Mouse (Mus musculus) midbrain, embryonic 10.5 days (tissue): ENCODE results near the gene Rapgefl1. TPM values are rescaled to one million over a fixed set of nuclear protein-coding genes. Genes with fewer than 3 reads are reported as not detected.

Experiments used
- DNase-seq: peaks from one replicate; pipeline ENCODE4 v3.0.0-alpha.2; 2017; ENCODE audit warnings: low spot score
- H3K27ac ChIP-seq: fragments of 300-500 bp; sonication (generic); replicated peaks from 2 replicates; pipeline ENCODE4 v1.5.1; 2016; ENCODE audit warnings: mild to moderate bottlenecking
- H3K27me3 ChIP-seq: fragments of 300-500 bp; sonication (generic); 2 replicates; pipeline ENCODE4 v1.6.1; 2016; ENCODE audit warnings: low read depth, mild to moderate bottlenecking; ENCODE audit not compliant: poor library complexity, severe bottlenecking
- H3K36me3 ChIP-seq: fragments of 300-500 bp; sonication (generic); 2 replicates; pipeline ENCODE4 v1.6.1; 2016; ENCODE audit warnings: mild to moderate bottlenecking, moderate library complexity
- H3K4me1 ChIP-seq: fragments of 300-500 bp; sonication (generic); 2 replicates; pipeline ENCODE4 v1.6.1; 2016
- H3K4me3 ChIP-seq: fragments of 300-500 bp; sonication (generic); 2 replicates; pipeline ENCODE4 v1.5.1; 2016; ENCODE audit warnings: mild to moderate bottlenecking, moderate library complexity
- H3K9me3 ChIP-seq: fragments of 300-500 bp; sonication (generic); replicated peaks from 2 replicates; pipeline ENCODE4 v1.6.1; 2016; ENCODE audit warnings: mild to moderate bottlenecking
- WGBS: fragments of 180-500 bp; shearing (Covaris S2); methylation state at CpG from one replicate; pipeline ENCODE4 v1.1.7; 2016; 5-methylcytosine and 5-hydroxymethylcytosine counted together
- polyA plus RNA-seq: library from polyadenylated mRNA; unstranded; fragments of >200 nt; fragmentation: Nextera tagmentation; extraction: Ambion mirVana; gene quantifications from 2 replicates; pipeline ENCODE4 v1.2.1, GENCODE M21; 2016

Rapgefl1 gene
- polyA plus RNA-seq, 1 experiment from 2014 or later, result 1.3 TPM

DNA sequence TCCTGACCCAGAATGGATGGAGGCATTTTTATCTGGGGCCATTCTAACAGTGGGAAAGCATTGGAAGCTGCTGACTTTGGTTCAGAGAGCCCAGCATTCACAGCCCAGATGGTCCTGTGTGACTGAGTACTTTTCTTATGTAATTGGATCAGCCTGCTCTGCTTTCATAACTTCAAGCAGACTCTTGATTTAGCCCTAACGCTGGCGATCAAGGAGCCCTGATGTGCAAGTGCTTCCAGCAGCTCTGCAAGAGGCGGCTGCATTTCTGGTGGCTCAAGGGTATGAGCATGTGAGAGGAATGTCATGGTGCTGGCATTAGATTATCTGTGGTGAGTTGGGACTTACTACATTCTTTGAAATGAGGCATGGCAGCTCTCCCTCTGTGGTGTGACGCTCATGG lies 35.5 kb downstream of the Rapgefl1 start:
- peaks cover 24% of the 10 kb centered on the region for H3K4me1 ChIP-seq
- no peak overlapping the region for H3K27ac ChIP-seq
- H3K36me3 ChIP-seq, result peaks cover 83% of the 10 kb centered on the region
- no peak overlapping the region for H3K4me3 ChIP-seq
- H3K27me3 ChIP-seq, result no peaks in the 10 kb centered on the region
- H3K9me3 ChIP-seq, result no peaks in the 10 kb centered on the region
- 74% methylated on average over 4 of the region's 4 CpGs for whole genome bisulfite sequencing
- DNase-seq, result no peak

DNA sequence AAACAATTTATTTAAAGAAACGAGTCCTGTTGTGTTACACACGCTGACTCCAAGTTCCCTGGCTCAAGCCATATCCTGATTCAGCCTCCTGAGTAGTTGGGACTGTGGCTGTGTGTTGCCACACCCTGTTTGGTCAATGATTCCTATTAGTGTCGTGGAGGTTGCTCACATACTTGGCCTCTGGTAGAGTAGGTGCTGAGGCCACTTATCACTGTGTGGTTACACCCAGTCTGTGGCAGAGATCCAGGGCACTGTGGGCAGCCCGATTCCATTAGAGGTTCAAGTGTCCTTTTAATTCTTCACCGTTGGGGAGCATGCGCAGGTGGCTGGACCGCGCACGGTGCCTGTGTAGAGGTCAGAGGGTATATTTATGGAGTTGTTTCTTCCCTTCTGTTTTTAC lies 37.3 kb downstream of the Rapgefl1 start:
- H3K4me3 ChIP-seq, result no peak overlapping the region
- no peaks in the 10 kb centered on the region for H3K9me3 ChIP-seq
- H3K27me3 ChIP-seq, result no peaks in the 10 kb centered on the region
- WGBS, result 93% methylated on average over 9 of the region's 9 CpGs
- H3K27ac ChIP-seq, result no peak overlapping the region
- H3K4me1 ChIP-seq, result peaks cover 17% of the 10 kb centered on the region
- DNase-seq, result no peak
- H3K36me3 ChIP-seq, result peaks cover 69% of the 10 kb centered on the region

GRCm38 (mm10) chr11:98877001-98877400 lies 40.4 kb downstream of the Rapgefl1 start:
- Histone ChIP-seq H3K27ac (0 out of 2 replicates have a peak overlapping the region, but pooled peaks have one; percentile 23), H3K36me3 (peaks cover 56% of the 10 kb centered on the region), H3K4me3 (no peak overlapping the region), H3K9me3 (no peaks in the 10 kb centered on the region), H3K4me1 (peaks cover 5% of the 10 kb centered on the region), H3K27me3 (no peaks in the 10 kb centered on the region)
- DNase-seq, result no peak
- WGBS, result 71% methylated on average over 9 of the region's 9 CpGs

- Histone ChIP-seq H3K9me3 (no peaks in the 10 kb centered on the region), H3K36me3 (peaks cover 88% of the 10 kb centered on the region), H3K4me3 (no peak overlapping the region), H3K27me3 (no peaks in the 10 kb centered on the region), H3K27ac (no peak overlapping the region), H3K4me1 (peaks cover 13% of the 10 kb centered on the region)
- 95% methylated on average over 3 of the region's 3 CpGs for WGBS
- DNase-seq, result no peak
Measured at GRCm38 (mm10) chr11:98887703-98888102, 51.1 kb downstream of the Rapgefl1 start.

- H3K27me3 ChIP-seq, result no peaks in the 10 kb centered on the region
- no peak overlapping the region for H3K4me3 ChIP-seq
- WGBS, result 95% methylated on average over 4 of the region's 4 CpGs
- no peaks in the 10 kb centered on the region for H3K9me3 ChIP-seq
- H3K27ac ChIP-seq, result no peak overlapping the region
- H3K4me1 ChIP-seq, result peaks cover 13% of the 10 kb centered on the region
- no peak for DNase-seq
- H3K36me3 ChIP-seq, result peaks cover 100% of the 10 kb centered on the region
Measured at GRCm38 (mm10) chr11:98889077-98889476, 52.5 kb downstream of the Rapgefl1 start.

DNA sequence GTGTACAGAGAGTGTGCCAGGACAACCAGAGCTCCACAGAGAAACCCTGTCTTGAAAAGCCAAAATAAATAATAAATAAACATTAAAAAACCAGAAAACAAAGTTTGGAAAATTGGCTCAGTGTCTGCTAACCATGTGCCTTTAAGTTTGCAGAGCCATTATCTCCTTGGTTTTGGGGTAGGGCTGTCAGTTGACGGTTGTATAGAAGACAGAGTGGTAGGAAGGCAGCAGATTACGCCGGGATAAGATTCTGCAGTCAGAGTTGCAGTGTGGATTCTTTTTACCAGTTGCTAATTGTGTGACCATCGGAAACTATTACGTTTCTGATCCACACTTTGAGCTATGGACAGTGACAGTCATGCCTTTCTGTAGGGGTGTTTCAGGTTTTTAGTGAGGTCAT lies 53.4 kb downstream of the Rapgefl1 start:
- Histone ChIP-seq H3K9me3 (no peaks in the 10 kb centered on the region), H3K4me1 (peaks cover 13% of the 10 kb centered on the region), H3K36me3 (peaks cover 98% of the 10 kb centered on the region), H3K4me3 (no peak overlapping the region), H3K27ac (no peak overlapping the region), H3K27me3 (no peaks in the 10 kb centered on the region)
- no peak for DNase-seq
- WGBS, result 92% methylated on average over 5 of the region's 5 CpGs

DNA sequence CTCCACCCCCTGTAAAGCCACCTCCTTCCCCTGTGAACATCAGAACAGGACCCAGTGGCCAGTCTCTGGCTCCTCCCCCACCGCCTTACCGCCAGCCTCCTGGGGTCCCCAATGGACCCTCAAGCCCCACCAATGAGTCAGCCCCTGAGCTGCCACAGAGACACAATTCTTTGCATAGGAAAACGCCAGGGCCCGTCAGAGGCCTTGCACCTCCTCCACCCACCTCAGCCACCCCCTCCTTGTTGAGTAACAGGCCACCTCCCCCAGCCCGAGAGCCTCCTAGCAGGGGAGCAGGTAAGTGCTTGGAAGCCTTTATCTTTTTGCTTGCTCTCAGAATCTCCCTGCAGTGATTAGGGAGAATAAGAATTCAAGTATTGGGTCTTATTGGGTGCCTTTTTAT lies 55.8 kb downstream of the Rapgefl1 start:
- peak overlapping the region; percentile 4; the same call in 1 of the 2 replicates for H3K27ac ChIP-seq
- no peak overlapping the region for H3K4me3 ChIP-seq
- no peaks in the 10 kb centered on the region for H3K27me3 ChIP-seq
- peaks cover 13% of the 10 kb centered on the region for H3K4me1 ChIP-seq
- H3K36me3 ChIP-seq, result peaks cover 98% of the 10 kb centered on the region
- no peak for DNase-seq
- 56% methylated on average over 5 of the region's 5 CpGs for WGBS
- no peaks in the 10 kb centered on the region for H3K9me3 ChIP-seq

DNA sequence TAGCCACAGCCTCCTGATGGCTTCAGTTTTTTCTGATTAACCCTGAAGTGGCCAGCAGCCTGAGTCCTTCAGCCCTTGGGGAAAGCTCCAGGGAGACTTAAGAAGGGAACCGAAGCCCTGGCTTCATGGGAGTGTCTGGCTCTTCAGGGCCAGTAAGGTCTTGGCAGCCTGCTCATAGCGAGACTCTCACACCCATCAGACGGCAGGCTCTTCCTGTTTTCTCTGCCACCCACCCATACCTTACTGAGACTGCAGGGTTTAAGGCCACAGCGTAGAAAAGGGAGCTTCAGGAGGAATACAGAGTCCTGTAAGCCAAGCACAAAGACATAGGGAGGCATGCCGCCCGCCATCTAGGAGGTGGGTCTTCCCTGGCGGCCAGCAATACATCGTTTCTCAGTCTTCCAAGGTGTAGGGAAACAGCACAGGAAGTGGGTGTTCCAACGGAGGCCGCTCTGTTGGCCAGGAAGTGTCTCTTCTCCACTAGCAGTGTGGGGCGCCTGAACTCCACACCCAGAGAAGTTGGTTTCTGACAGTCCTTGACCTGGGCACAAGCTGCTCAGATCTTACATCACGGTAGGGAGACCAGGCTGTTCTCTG lies 64.0 kb downstream of the Rapgefl1 start:
- Histone ChIP-seq H3K27ac (no peak overlapping the region), H3K27me3 (no peaks in the 10 kb centered on the region), H3K4me1 (peaks cover 22% of the 10 kb centered on the region), H3K4me3 (no peak overlapping the region), H3K9me3 (no peaks in the 10 kb centered on the region), H3K36me3 (peaks cover 72% of the 10 kb centered on the region)
- no peak for DNase-seq
- WGBS, result 90% methylated on average over 12 of the region's 12 CpGs

- peaks cover 22% of the 10 kb centered on the region for H3K4me1 ChIP-seq
- H3K9me3 ChIP-seq, result no peaks in the 10 kb centered on the region
- peaks cover 55% of the 10 kb centered on the region for H3K36me3 ChIP-seq
- WGBS, result 3% methylated on average over 10 of the region's 10 CpGs
- peak overlapping the region; percentile 87 for H3K27ac ChIP-seq
- peak; percentile 74 for DNase-seq
- H3K27me3 ChIP-seq, result no peaks in the 10 kb centered on the region
- H3K4me3 ChIP-seq, result peak overlapping the region; percentile 36
Measured at GRCm38 (mm10) chr11:98902621-98903245, 66.1 kb downstream of the Rapgefl1 start.

Other genes starting within 250 kb of the Rapgefl1 start
- gene Ormdl3, start 249.4 kb upstream of the Rapgefl1 start, polyA plus RNA-seq, result 65.8 and 81.0 TPM in 2 replicates
- gene Lrrc3c, start 238.5 kb upstream of the Rapgefl1 start, polyA plus RNA-seq, result not detected in 2 replicates
- gene Gm12355, start 211.1 kb upstream of the Rapgefl1 start, polyA plus RNA-seq, result 1.4 and 2.1 TPM in 2 replicates
- gene Gsdma3, start 210.4 kb upstream of the Rapgefl1 start, polyA plus RNA-seq, result not detected in 2 replicates
- gene Gsdma2, start 190.0 kb upstream of the Rapgefl1 start, polyA plus RNA-seq, result not detected in 2 replicates
- not detected in 2 replicates for gene Gsdma, start 172.4 kb upstream of the Rapgefl1 start, polyA plus RNA-seq
- 246 and 258 TPM in 2 replicates for gene Psmd3, start 154.2 kb upstream of the Rapgefl1 start, polyA plus RNA-seq
- not detected in 2 replicates for gene Csf3, start 135.5 kb upstream of the Rapgefl1 start, polyA plus RNA-seq
- 74.1 and 82.2 TPM in 2 replicates for gene Med24, start 107.3 kb upstream of the Rapgefl1 start, polyA plus RNA-seq
- gene Thra, start 96.1 kb upstream of the Rapgefl1 start, polyA plus RNA-seq, result 9.5 and 15.6 TPM in 2 replicates
- gene Nr1d1, start 61.5 kb upstream of the Rapgefl1 start, polyA plus RNA-seq, result 1.4 TPM in 2 replicates
- gene Msl1, start 41.3 kb upstream of the Rapgefl1 start, polyA plus RNA-seq, result 22.9 and 24.3 TPM in 2 replicates
- 49.0 and 55.7 TPM in 2 replicates for gene Casc3, start 31.9 kb upstream of the Rapgefl1 start, polyA plus RNA-seq
- 3.7 and 3.9 TPM in 2 replicates for gene Wipf2, start 26.9 kb downstream of the Rapgefl1 start, polyA plus RNA-seq
- gene Cdc6, start 71.0 kb downstream of the Rapgefl1 start, polyA plus RNA-seq, result 53.3 and 67.8 TPM in 2 replicates
- gene Rara, start 91.0 kb downstream of the Rapgefl1 start, polyA plus RNA-seq, result 15.5 and 16.1 TPM in 2 replicates
- gene Gjd3, start 146.2 kb downstream of the Rapgefl1 start, polyA plus RNA-seq, result 0.16 TPM in 1 of 2 replicates, not detected in the other
- 357 and 364 TPM in 2 replicates for gene Top2a, start 187.4 kb downstream of the Rapgefl1 start, polyA plus RNA-seq
- 290 and 322 TPM in 2 replicates for gene Igfbp4, start 204.5 kb downstream of the Rapgefl1 start, polyA plus RNA-seq